In genomic region chr5:150618599-150619355, GRCm38 (mm10) we compare ENCODE assay signal across 23 mouse cellular contexts.
"Had no signal": no experiment of that assay in that cellular context is flagged by ENCODE, and none has a peak within 500 bp of the region (broad histone marks: within the 10 kb centered on the region; RNA-seq: fewer than 3 reads in every experiment).

No protein-coding gene starts in this region.

- H3K4me2 ChIP-seq: limb, embryonic 13.5 days; liver, embryonic 12.5 days; liver, embryonic 15.5 days; lung, embryonic 15.5 days; midbrain, embryonic 15.5 days; neural tube, embryonic 13.5 days; stomach, embryonic 15.5 days had no signal

- H3K9ac ChIP-seq: limb, embryonic 13.5 days; liver, embryonic 12.5 days; liver, embryonic 15.5 days; lung, embryonic 15.5 days; midbrain, embryonic 15.5 days; neural tube, embryonic 13.5 days; stomach, embryonic 15.5 days had no signal

- H3K27me3 ChIP-seq: limb, embryonic 13.5 days; liver, embryonic 12.5 days; liver, embryonic 15.5 days; lung, embryonic 15.5 days; megakaryocyte, embryonic 14.5 days; midbrain, embryonic 15.5 days; neural tube, embryonic 13.5 days; stomach, embryonic 15.5 days had no signal

- DNase-seq: kidney, adult 2 months; kidney, postnatal 14 days; layer of hippocampus, adult 9-11 months; liver; lung, adult 18-20 months; lung, postnatal 10 days; lung, postnatal 36 days; retina, postnatal 1 day; right cerebral cortex, postnatal 25 days; spleen, adult 18-20 months; thymus, postnatal 25 days had no signal

- H3K9me3 ChIP-seq: limb, embryonic 10.5 days; limb, embryonic 13.5 days; liver, embryonic 12.5 days; liver, embryonic 15.5 days; lung, embryonic 15.5 days; megakaryocyte, embryonic 14.5 days; midbrain, embryonic 10.5 days; midbrain, embryonic 15.5 days; neural tube, embryonic 13.5 days; stomach, embryonic 15.5 days had no signal

- H3K4me1 ChIP-seq: limb, embryonic 10.5 days; liver, embryonic 12.5 days; liver, embryonic 15.5 days; lung, embryonic 15.5 days; midbrain, embryonic 10.5 days; midbrain, embryonic 15.5 days; neural tube, embryonic 13.5 days; stomach, embryonic 15.5 days had no signal

- H3K27ac ChIP-seq: layer of hippocampus, adult 2 months; limb, embryonic 10.5 days; limb, embryonic 13.5 days; liver, embryonic 12.5 days; liver, embryonic 15.5 days; lung, embryonic 15.5 days; midbrain, embryonic 10.5 days; midbrain, embryonic 15.5 days; neural tube, embryonic 13.5 days; stomach, embryonic 15.5 days had no signal

- H3K36me3 ChIP-seq: limb, embryonic 10.5 days; limb, embryonic 13.5 days; liver, embryonic 12.5 days; liver, embryonic 15.5 days; lung, embryonic 15.5 days; midbrain, embryonic 10.5 days; midbrain, embryonic 15.5 days; stomach, embryonic 15.5 days had no signal

- ATAC-seq: inflammation-experienced regulatory T-cells, adult 6 months; liver, embryonic 12.5 days; midbrain, embryonic 15.5 days had no signal

- H3K4me3 ChIP-seq: layer of hippocampus, adult 2 months; limb, embryonic 10.5 days; limb, embryonic 13.5 days; liver, embryonic 12.5 days; liver, embryonic 15.5 days; lung, embryonic 15.5 days; megakaryocyte, embryonic 14.5 days; midbrain, embryonic 10.5 days; midbrain, embryonic 15.5 days; neural tube, embryonic 13.5 days; stomach, embryonic 15.5 days had no signal
